Mouse (Mus musculus) embryonic facial prominence, embryonic 10.5 days (tissue): Measurements from ENCODE around the gene Olfr554. TPM values are rescaled to one million over a fixed set of nuclear protein-coding genes. Genes with fewer than 3 reads are reported as not detected.
A peak's percentile ranks its signal among the peaks of the same experiment; 100 is the strongest.
"Not testable (repeated sequence)": the region's sequence is repeated elsewhere in the genome, so short reads cannot be mapped to it uniquely, and the experiment has no call there.

Source experiments
- DNase-seq: peaks from one replicate; pipeline ENCODE4 v3.0.0-alpha.2; 2017; ENCODE audit warnings: low spot score
- H3K27ac ChIP-seq: fragments of 300-500 bp; sonication (generic); replicated peaks from 2 replicates; pipeline ENCODE4 v1.5.1; 2016; ENCODE audit warnings: mild to moderate bottlenecking
- H3K27me3 ChIP-seq: fragments of 300-500 bp; sonication (generic); replicated peaks from 2 replicates; pipeline ENCODE4 v1.6.1; 2016; ENCODE audit warnings: low read depth, mild to moderate bottlenecking; ENCODE audit not compliant: poor library complexity, severe bottlenecking
- H3K36me3 ChIP-seq: fragments of 300-500 bp; sonication (generic); replicated peaks from 2 replicates; pipeline ENCODE4 v1.6.1; 2016; ENCODE audit warnings: mild to moderate bottlenecking, moderate library complexity
- H3K4me1 ChIP-seq: fragments of 300-500 bp; sonication (generic); 2 replicates; pipeline ENCODE4 v1.6.1; 2016
- H3K4me3 ChIP-seq: fragments of 300-500 bp; sonication (generic); 2 replicates; pipeline ENCODE4 v1.5.1; 2016; ENCODE audit warnings: mild to moderate bottlenecking, moderate library complexity
- H3K9me3 ChIP-seq: fragments of 300-500 bp; sonication (generic); 2 replicates; pipeline ENCODE4 v1.6.1; 2016; ENCODE audit warnings: mild to moderate bottlenecking
- WGBS: fragments of 180-500 bp; shearing (Covaris S2); methylation state at CpG from one replicate; pipeline ENCODE4 v1.1.7; 2016; 5-methylcytosine and 5-hydroxymethylcytosine counted together
- polyA plus RNA-seq: library from polyadenylated mRNA; unstranded; fragments of >200 nt; fragmentation: Nextera tagmentation; extraction: Ambion mirVana; gene quantifications from 2 replicates; pipeline ENCODE4 v1.2.1, GENCODE M21; 2016

Gene Olfr554
- not detected in 2 replicates for polyA plus RNA-seq

DNA sequence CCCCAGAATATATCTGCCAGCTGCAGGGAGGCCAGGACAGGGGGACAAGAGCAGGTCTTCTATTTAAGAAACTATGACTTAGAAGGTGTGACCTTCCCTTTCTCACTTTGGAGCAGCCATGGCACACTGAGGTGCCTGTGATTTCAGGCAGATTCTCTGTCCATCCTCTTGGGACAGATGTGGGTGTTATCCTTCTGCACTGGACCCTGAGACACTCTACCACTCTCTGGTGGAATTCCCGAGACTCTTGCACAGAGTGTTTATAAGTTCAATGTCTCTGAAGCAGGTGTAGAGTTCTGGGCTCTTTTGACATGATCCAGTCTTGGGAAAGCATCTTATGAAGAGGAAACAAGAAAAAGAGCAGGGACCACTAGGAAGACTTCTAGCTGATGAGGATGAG, at the start of gene Olfr554:
TSS of gene Olfr554 (plus strand) at position 301 of the 400 bp plus-strand sequence.
- H3K27me3 ChIP-seq, result no peaks in the 10 kb centered on the region

DNA sequence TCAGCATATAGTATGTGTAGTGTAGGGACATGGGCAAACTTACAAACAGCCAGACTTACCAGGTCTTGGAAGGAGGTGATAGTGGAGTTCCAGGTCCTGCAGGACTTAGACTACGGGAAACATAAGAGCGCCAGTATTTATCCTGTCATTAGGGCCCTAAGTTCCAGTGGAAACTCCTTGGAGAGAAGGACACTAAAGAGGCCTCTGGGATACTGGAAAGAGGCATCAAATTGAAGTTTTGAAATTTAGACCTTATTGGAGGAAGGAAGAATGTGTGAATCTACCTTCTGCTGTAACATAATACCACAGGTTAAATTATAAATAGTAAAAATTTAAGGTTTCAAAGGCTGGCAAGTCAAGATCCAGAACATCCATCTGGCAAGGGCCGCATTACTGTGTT, 46.4 kb upstream of the Olfr554 start, which contains the start of gene Olfr551:
TSS of gene Olfr551 (minus strand) at position 101 of the 400 bp plus-strand sequence.
- Histone ChIP-seq H3K4me3 (no peak within 1 kb of the TSS), H3K27ac (no peak within 1 kb of the TSS), H3K4me1 (no peaks in the 10 kb centered on the region), H3K27me3 (no peaks in the 10 kb centered on the region), H3K9me3 (no peaks in the 10 kb centered on the region), H3K36me3 (no peaks in the 10 kb centered on the region)
- WGBS, result 92% methylated on average over 3 of the region's 3 CpGs
- no peak for DNase-seq

More for the DNA sequence above, at the start of gene Olfr554:
- H3K4me1 ChIP-seq, result no peaks in the 10 kb centered on the region
- no peak for DNase-seq
- no peak within 1 kb of the TSS for H3K4me3 ChIP-seq
- 78% methylated on average over 1 of the region's 1 CpGs for WGBS
- H3K27ac ChIP-seq, result no peak within 1 kb of the TSS
- no peaks in the 10 kb centered on the region for H3K9me3 ChIP-seq
- H3K36me3 ChIP-seq, result no peaks in the 10 kb centered on the region

DNA sequence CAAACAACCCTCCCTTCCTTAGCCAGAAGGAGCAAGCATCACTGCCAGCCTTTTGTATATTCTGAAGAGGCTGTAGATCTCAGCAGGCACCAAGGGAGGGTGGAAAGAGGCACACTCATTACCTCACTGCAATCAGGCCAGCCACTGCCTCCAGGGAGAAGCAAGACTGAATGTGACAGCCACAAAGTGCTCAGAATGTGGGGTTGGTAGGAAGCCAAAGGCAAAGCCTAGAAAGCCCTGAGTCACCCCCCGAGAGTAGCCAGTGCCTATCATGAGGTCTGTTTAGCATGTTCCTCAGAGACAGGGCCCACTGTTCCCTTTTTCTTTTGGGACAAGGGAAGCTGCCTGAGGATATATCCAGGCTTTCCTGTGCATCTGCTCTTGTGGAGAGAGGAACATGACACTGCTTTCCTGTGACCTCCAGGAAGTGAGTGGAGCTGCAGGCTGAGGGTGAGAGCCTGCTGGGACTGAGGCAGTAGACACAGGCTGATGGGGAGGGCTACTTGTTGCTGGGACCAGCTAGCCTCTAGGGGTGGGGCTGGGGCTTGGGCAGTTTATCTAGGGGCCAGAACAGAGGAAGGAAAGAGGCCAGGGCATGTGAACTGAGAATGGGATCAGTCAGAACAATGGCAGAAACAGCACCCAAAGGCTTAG, 40.7 kb upstream of the Olfr554 start, which contains the start of gene Olfr552:
TSS of gene Olfr552 (plus strand) at position 393 of the 654 bp plus-strand sequence.
- Histone ChIP-seq H3K27me3 (no peaks in the 10 kb centered on the region), H3K4me1 (no peaks in the 10 kb centered on the region), H3K4me3 (no peak within 1 kb of the TSS), H3K36me3 (no peaks in the 10 kb centered on the region), H3K27ac (no peak within 1 kb of the TSS), H3K9me3 (no peaks in the 10 kb centered on the region)
- WGBS, result 73% methylated on average over 1 of the region's 1 CpGs
- no peak for DNase-seq

DNA sequence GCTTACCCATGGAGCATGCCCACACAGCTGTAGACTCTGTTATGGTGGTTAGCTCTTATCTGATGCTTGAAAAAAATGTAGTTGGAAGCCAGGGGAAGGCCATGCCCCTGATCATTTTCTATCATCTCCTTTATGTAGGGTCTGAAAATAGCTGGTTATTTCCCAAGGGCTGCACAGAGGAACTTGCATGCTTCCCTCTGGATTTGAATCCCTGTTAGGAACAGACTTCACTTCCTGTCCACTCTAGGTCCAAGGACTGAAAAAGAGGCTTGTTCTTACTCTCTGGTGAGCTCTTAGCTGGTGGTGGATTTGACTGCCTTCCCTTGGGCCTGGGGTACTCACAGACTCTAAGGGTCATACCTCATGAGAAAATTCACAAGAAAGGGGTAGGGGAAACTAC, 20.1 kb upstream of the Olfr554 start, which contains the start of gene Olfr553:
TSS of gene Olfr553 (minus strand) at position 101 of the 400 bp plus-strand sequence.
- H3K36me3 ChIP-seq, result no peaks in the 10 kb centered on the region
- no peaks in the 10 kb centered on the region for H3K9me3 ChIP-seq
- H3K4me3 ChIP-seq, result no peak within 1 kb of the TSS
- no peaks in the 10 kb centered on the region for H3K4me1 ChIP-seq
- H3K27me3 ChIP-seq, result no peaks in the 10 kb centered on the region
- H3K27ac ChIP-seq, result no peak within 1 kb of the TSS
- DNase-seq, result no peak

DNA sequence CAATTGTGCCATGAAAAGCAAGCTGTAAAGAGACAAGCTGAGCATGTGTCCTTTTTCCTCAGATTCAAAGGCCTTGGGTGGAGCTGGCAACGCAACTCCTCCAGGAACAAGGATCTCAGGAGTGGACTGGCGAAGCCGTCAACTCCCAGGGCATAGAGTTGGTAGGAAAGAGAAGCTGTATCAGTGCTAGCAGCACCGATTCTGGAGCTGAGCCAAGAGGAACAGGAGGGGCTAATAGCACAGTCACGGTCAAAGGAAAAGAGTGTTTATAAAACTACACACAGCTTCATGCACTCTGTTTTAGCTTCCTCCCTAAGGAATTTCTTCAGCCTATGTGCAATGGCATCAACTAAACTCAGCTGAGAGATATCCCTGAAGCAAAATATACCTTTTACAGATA, 18.6 kb upstream of the Olfr554 start:
- Histone ChIP-seq H3K4me3 (no peak overlapping the region), H3K27ac (no peak overlapping the region), H3K4me1 (no peaks in the 10 kb centered on the region), H3K36me3 (no peaks in the 10 kb centered on the region), H3K9me3 (no peaks in the 10 kb centered on the region), H3K27me3 (no peaks in the 10 kb centered on the region)
- WGBS, result 74% methylated on average over 5 of the region's 5 CpGs
- DNase-seq, result no peak

DNA sequence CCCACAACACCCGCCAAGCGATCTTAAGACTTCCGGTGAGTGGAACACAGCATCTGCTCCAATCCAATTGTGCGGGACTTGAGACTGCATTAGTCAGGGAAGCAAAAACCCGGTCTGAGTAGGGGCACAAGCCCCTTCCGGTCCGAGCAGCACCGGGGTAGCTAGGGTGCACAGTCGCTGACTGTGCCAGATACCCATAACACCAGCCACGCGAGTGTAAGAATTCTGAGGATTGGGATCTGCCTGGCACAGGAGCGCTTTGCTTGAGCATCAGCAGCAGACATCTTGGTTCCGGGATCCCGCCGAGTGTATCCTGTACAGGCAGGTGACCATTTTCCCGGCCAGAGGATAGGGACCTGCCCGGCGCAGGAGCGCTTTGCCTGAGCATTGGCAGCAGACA, 17.9 kb upstream of the Olfr554 start:
- H3K9me3 ChIP-seq, H3K27me3 ChIP-seq, H3K4me1 ChIP-seq, H3K27ac ChIP-seq, H3K4me3 ChIP-seq, H3K36me3 ChIP-seq, DNase-seq: not testable (repeated sequence)
- 86% methylated on average over 19 of the region's 19 CpGs for WGBS

DNA sequence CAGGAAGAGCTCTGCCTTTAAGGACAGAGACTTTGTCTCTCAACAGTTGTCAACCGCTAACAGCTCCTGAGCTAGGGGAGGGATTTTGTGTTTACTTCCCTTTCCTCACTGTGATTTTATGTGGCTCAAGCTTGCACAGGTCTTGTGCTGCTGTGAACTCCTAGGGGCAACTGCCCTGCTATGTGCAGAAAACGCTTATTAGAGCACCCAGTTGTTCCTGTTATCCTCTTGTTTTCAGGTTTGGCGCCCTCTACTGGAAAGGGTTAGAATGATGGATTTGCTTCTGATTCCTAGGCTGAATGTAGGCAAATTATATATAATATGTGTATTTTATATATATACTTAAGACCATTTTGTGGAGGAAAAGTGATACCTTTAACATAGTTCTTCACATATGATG, 1.6 kb upstream of the Olfr554 start:
- WGBS, result 28% methylated on average over 3 of the region's 3 CpGs
- Histone ChIP-seq H3K4me3 (no peak overlapping the region), H3K27me3 (no peaks in the 10 kb centered on the region), H3K36me3 (no peaks in the 10 kb centered on the region), H3K27ac (no peak overlapping the region), H3K9me3 (no peaks in the 10 kb centered on the region), H3K4me1 (no peaks in the 10 kb centered on the region)
- DNase-seq, result peak; percentile 18

DNA sequence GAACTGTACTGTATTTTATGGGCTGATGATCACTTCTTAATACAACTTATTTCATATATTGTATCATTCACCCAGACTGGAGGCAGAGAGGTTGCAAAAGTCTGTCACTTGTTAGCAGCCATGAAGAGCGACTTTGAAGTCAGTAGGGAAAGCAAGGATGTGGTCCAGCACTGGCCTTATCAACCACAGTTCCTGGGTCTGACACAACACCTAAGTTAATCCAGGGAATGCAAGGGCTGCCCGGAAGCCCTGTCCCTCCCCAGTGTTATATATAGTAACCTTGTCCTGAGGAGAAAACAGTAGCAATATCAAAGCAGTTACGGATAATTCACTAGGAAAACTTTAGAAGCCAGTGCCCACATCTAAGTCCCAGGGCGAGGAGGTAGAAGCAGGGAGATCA, 6.7 kb downstream of the Olfr554 start:
- not testable (repeated sequence) for DNase-seq, H3K27ac ChIP-seq
- WGBS, result 80% methylated on average over 4 of the region's 4 CpGs

DNA sequence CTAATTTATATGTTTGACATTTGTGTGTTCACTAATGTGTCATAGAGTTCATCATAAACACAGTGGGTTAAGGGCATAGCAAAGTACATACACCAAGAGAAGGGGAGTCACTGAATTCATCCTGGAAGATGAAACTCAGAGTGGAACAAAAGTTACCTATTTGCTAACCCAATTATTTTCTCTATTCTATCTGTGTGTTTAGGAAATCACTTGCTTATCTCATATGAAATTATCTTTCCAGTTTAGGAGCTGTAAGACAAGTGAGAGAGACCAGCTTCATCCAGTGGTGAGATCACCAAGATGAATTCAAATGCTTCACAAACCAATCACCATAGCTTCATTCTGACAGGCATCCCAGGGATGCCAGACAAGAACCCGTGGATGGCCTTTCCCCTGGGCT, 20.3 kb downstream of the Olfr554 start, which contains the start of gene Olfr555:
TSS of gene Olfr555 (plus strand) at position 301 of the 400 bp plus-strand sequence.
- no peak for DNase-seq
- Histone ChIP-seq H3K36me3 (no peaks in the 10 kb centered on the region), H3K9me3 (no peaks in the 10 kb centered on the region), H3K4me3 (no peak within 1 kb of the TSS), H3K4me1 (no peaks in the 10 kb centered on the region), H3K27ac (no peak within 1 kb of the TSS), H3K27me3 (no peaks in the 10 kb centered on the region)
- WGBS, result 84% methylated on average over 1 of the region's 1 CpGs

More for the DNA sequence above, 6.7 kb downstream of the Olfr554 start:
- not testable (repeated sequence) for H3K9me3 ChIP-seq, H3K4me3 ChIP-seq, H3K27me3 ChIP-seq, H3K36me3 ChIP-seq, H3K4me1 ChIP-seq

DNA sequence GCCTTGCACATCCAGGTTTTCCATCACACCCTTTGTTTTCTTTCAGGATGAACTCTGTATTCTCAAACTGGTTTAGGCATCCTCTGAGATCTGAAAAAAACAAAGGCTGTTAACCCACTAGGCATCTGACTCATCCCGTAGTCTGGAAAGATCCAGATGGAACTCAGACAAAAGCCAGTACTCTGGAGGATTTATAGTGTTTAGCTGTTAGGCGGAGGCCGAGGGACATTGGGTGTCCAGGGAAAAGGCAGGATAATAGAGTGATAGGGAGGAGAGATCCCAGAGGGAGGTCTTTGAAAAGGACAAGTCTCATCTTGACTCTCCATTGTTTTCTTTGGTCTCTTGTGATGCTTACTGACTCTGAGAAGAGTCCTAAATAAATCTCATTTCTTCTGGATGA, 26.4 kb downstream of the Olfr554 start, which contains the start of gene Olfr556:
TSS of gene Olfr556 (plus strand) at position 301 of the 400 bp plus-strand sequence.
- no peak within 1 kb of the TSS for H3K4me3 ChIP-seq
- H3K4me1 ChIP-seq, result no peaks in the 10 kb centered on the region
- WGBS, result 63% methylated on average over 3 of the region's 3 CpGs
- no peaks in the 10 kb centered on the region for H3K9me3 ChIP-seq
- no peak within 1 kb of the TSS for H3K27ac ChIP-seq
- no peaks in the 10 kb centered on the region for H3K36me3 ChIP-seq
- no peaks in the 10 kb centered on the region for H3K27me3 ChIP-seq
- no peak for DNase-seq

DNA sequence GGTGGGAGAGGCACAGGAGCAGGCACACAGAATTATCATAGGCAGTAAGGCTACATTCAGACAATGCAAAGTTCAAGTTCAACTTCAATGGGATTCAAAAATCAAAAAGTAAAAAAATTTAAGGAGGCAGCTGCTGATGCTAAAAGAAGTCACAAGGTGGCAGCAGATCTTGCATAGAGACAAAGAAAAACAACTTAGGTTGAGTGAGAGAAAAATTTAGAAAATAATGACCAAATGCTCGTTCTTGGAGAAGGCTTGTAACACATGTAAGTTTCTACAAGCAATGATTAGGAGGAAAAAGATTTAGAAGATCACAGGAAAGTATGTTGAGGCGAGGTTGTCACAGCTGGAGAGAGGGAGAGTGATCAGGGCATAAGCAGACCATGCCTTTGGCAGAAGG, 27.1 kb downstream of the Olfr554 start:
- H3K36me3 ChIP-seq, result no peaks in the 10 kb centered on the region
- no peak overlapping the region for H3K4me3 ChIP-seq
- H3K9me3 ChIP-seq, result no peaks in the 10 kb centered on the region
- no peak for DNase-seq
- H3K27ac ChIP-seq, result no peak overlapping the region
- 47% methylated on average over 2 of the region's 2 CpGs for WGBS
- no peaks in the 10 kb centered on the region for H3K27me3 ChIP-seq
- no peaks in the 10 kb centered on the region for H3K4me1 ChIP-seq

DNA sequence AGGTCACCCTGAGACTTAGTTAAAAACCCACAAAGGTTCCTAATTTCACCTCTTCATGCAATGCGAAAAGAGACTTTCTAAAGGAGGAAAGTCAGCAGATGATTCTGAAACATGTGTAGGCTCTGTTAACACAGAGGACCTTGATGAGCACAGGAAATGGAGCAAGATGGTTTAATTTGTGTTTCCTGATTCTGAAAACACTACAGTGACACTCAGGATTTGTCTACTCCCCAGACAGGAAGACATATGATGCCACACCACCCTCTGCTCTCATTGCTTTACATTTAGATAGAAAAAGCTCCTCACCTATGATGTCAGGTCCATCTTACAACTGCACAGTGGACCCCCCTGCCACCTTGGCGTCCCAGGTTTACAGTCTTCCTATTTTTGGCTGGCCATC, 38.0 kb downstream of the Olfr554 start:
- peaks cover 5% of the 10 kb centered on the region; the same call in 1 of the 2 replicates for H3K36me3 ChIP-seq
- H3K4me3 ChIP-seq, result no peak overlapping the region
- no peak for DNase-seq
- no peaks in the 10 kb centered on the region for H3K9me3 ChIP-seq
- H3K4me1 ChIP-seq, result no peaks in the 10 kb centered on the region
- no peak overlapping the region for H3K27ac ChIP-seq
- WGBS, result 88% methylated on average over 2 of the region's 2 CpGs
- no peaks in the 10 kb centered on the region for H3K27me3 ChIP-seq

DNA sequence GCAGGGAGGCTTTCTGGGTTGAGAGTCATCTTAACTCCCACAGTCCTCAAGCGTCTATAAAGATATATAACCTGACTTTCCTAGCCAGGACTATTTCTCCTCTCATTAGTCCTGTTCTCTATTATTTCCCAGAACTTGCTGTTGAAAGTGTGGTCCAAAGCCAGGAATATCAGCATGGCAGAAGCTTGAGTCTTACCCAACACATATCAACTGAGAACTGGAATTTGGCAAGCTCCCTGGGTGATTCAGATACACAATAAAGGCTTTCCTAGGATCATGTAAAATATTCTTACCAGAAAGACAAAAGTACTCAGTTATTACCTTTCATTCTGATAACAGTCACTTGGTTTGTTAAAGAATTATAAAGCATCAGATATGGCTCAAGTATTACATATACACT, 43.7 kb downstream of the Olfr554 start:
- H3K9me3 ChIP-seq, result no peaks in the 10 kb centered on the region
- peaks cover 5% of the 10 kb centered on the region; the same call in 1 of the 2 replicates for H3K36me3 ChIP-seq
- H3K27me3 ChIP-seq, result no peaks in the 10 kb centered on the region
- no peak for DNase-seq
- H3K4me1 ChIP-seq, result peaks cover 5% of the 10 kb centered on the region; the same call in 1 of the 2 replicates
- 90% methylated on average over 1 of the region's 1 CpGs for WGBS
- H3K27ac ChIP-seq, result no peak overlapping the region
- no peak overlapping the region for H3K4me3 ChIP-seq
